Mouse (Mus musculus) limb, embryonic 14.5 days (tissue): ENCODE data around the gene Tmem203. TPM values are rescaled to one million over a fixed set of nuclear protein-coding genes. Genes with fewer than 3 reads are reported as not detected.

ENCODE experiments used
- ATAC-seq: fragments of 200-750 bp; cut with Nextera tagmentation; 2 replicates; pipeline ENCODE4 v1.8.0; 2017; ENCODE audit warnings: low read depth, moderate number of reproducible peaks, moderate TSS enrichment; ENCODE audit not compliant: low FRiP score
- DNase-seq: peaks from one replicate; pipeline ENCODE4 v3.0.0-alpha.2; 2015; ENCODE audit warnings: low spot score
- H3K27ac ChIP-seq: fragments of 300-500 bp; sonication (generic); replicated peaks from 2 replicates; pipeline ENCODE4 v1.5.1; 2014; ENCODE audit warnings: low read depth, mild to moderate bottlenecking, low read length, moderate library complexity, mixed read lengths
- H3K27me3 ChIP-seq: fragments of 300-500 bp; sonication (generic); 2 replicates; pipeline ENCODE4 v1.6.1; 2014; ENCODE audit warnings: low read length, mixed read lengths; ENCODE audit not compliant: control insufficient read depth, insufficient read depth
- H3K36me3 ChIP-seq: fragments of 300-500 bp; sonication (generic); 2 replicates; pipeline ENCODE4 v1.6.1; 2014; ENCODE audit warnings: mild to moderate bottlenecking, low read length, moderate library complexity, mixed read lengths; ENCODE audit not compliant: control insufficient read depth, insufficient read depth
- H3K4me1 ChIP-seq: fragments of 300-500 bp; sonication (generic); 2 replicates; pipeline ENCODE4 v1.6.1; 2014; ENCODE audit warnings: antibody characterized with exemption, low read length, mixed read lengths; ENCODE audit not compliant: control insufficient read depth, insufficient read depth
- H3K4me2 ChIP-seq: fragments of 300-500 bp; sonication (generic); replicated peaks from 2 replicates; pipeline ENCODE4 v1.6.1; 2014; ENCODE audit warnings: low read depth, mild to moderate bottlenecking, low read length, moderate library complexity; ENCODE audit not compliant: severe bottlenecking
- H3K4me3 ChIP-seq: fragments of 300-500 bp; sonication (generic); replicated peaks from 2 replicates; pipeline ENCODE4 v1.5.1; 2014; ENCODE audit warnings: low read length
- H3K9ac ChIP-seq: fragments of 300-500 bp; sonication (generic); 2 replicates; pipeline ENCODE4 v1.6.1; 2014; ENCODE audit warnings: mild to moderate bottlenecking, low read depth, low read length, moderate library complexity; ENCODE audit not compliant: severe bottlenecking
- H3K9me3 ChIP-seq: fragments of 300-500 bp; sonication (generic); 2 replicates; pipeline ENCODE4 v1.6.1; 2016; ENCODE audit warnings: low read length; ENCODE audit not compliant: control insufficient read depth
- POLR2A ChIP-seq: fragments of 200-500 bp; IDR thresholded peaks from 2 replicates; pipeline ENCODE4 v1.8.0; 2012; ENCODE audit warnings: inconsistent platforms, mild to moderate bottlenecking, moderate library complexity, borderline replicate concordance; ENCODE audit not compliant: insufficient read depth, insufficient read length; ENCODE audit errors: extremely low read depth
- WGBS: fragments of 180-500 bp; shearing (Covaris S2); extraction: QIAGEN DNeasy Blood & Tissue Kit; methylation state at CpG from one replicate; pipeline ENCODE4 v1.1.7; 2014; 5-methylcytosine and 5-hydroxymethylcytosine counted together
- polyA plus RNA-seq, 2 experiments: library from polyadenylated mRNA; depleted of rRNA in 1 of 2; stranded (reverse) in 1 of 2; unstranded in 1 of 2; fragments of >200 nt; fragmentation: Nextera tagmentation in 1 of 2; extraction: Ambion mirVana in 1 of 2; gene quantifications; 2 replicates each; pipeline versions ENCODE4 v1.2.1 to v1.2.3; 2012 to 2014

Tmem203 gene
- polyA plus RNA-seq, 2 experiments, result 16.3 to 29.7 TPM

- TF ChIP-seq POLR2A, result peak; percentile 99; the same call in 1 of the 2 replicates
- Histone ChIP-seq H3K27me3 (no peaks in the 10 kb centered on the region), H3K36me3 (peaks cover 9% of the 10 kb centered on the region; the same call in 1 of the 2 replicates), H3K9ac (peak within 1 kb of the TSS; percentile 76), H3K4me1 (peaks cover 12% of the 10 kb centered on the region), H3K4me2 (peak within 1 kb of the TSS; percentile 57), H3K4me3 (peak within 1 kb of the TSS; percentile 86), H3K27ac (peak within 1 kb of the TSS; percentile 91), H3K9me3 (no peaks in the 10 kb centered on the region)
- 0% methylated on average over 13 of the region's 17 CpGs for WGBS
- no peak for ATAC-seq
- no peak for DNase-seq
These were observed 30.8 kb upstream of the Tmem203 start, which contains the start of gene Tubb4b for GRCm38 (mm10) chr2:25224492-25224765. Gene Tubb4b (minus strand): TSS chr2:25224702.

GRCm38 (mm10) chr2:25224766-25225752 is 30.2 kb upstream of the Tmem203 start:
- no peaks in the 10 kb centered on the region for H3K27me3 ChIP-seq
- peak overlapping the region; percentile 91 for H3K27ac ChIP-seq
- no peaks in the 10 kb centered on the region for H3K9me3 ChIP-seq
- peak; percentile 100 for DNase-seq
- peaks cover 12% of the 10 kb centered on the region for H3K4me1 ChIP-seq
- peaks cover 9% of the 10 kb centered on the region; the same call in 1 of the 2 replicates for H3K36me3 ChIP-seq
- whole genome bisulfite sequencing, result 2% methylated on average over 35 of the region's 41 CpGs
- H3K4me3 ChIP-seq, result peak overlapping the region; percentile 86
- ATAC-seq, result peak; percentile 96
- peak overlapping the region; percentile 50 for H3K4me2 ChIP-seq
- peak overlapping the region; percentile 72 for H3K9ac ChIP-seq
- TF ChIP-seq POLR2A, result peak; percentile 78; the same call in 1 of the 2 replicates

- Histone ChIP-seq H3K4me1 (peaks cover 12% of the 10 kb centered on the region), H3K27ac (peak overlapping the region; percentile 91; the same call in 1 of the 2 replicates), H3K9me3 (no peaks in the 10 kb centered on the region), H3K9ac (no peak overlapping the region), H3K27me3 (no peaks in the 10 kb centered on the region), H3K36me3 (peaks cover 9% of the 10 kb centered on the region; the same call in 1 of the 2 replicates), H3K4me2 (peak overlapping the region; percentile 50; the same call in 1 of the 2 replicates), H3K4me3 (no peak overlapping the region)
- no peak for TF ChIP-seq POLR2A
- DNase-seq (no peak), ATAC-seq (no peak)
- 65% methylated on average over 8 of the region's 8 CpGs for WGBS
These were observed 29.3 kb upstream of the Tmem203 start for GRCm38 (mm10) chr2:25225811-25226379.

- Histone ChIP-seq H3K9me3 (no peaks in the 10 kb centered on the region), H3K4me3 (no peak overlapping the region), H3K36me3 (peaks cover 2% of the 10 kb centered on the region; the same call in 1 of the 2 replicates), H3K27ac (no peak overlapping the region), H3K27me3 (no peaks in the 10 kb centered on the region), H3K4me1 (peaks cover 12% of the 10 kb centered on the region), H3K4me2 (no peak overlapping the region), H3K9ac (no peak overlapping the region)
- no peak for TF ChIP-seq POLR2A
- DNase-seq (no peak), ATAC-seq (no peak)
- WGBS, result 65% methylated on average over 5 of the region's 5 CpGs
These were observed 28.4 kb upstream of the Tmem203 start for GRCm38 (mm10) chr2:25226864-25227263.

GRCm38 (mm10) chr2:25227406-25227805 is 27.8 kb upstream of the Tmem203 start:
- Histone ChIP-seq H3K9me3 (no peaks in the 10 kb centered on the region), H3K27ac (no peak overlapping the region), H3K4me2 (no peak overlapping the region), H3K27me3 (no peaks in the 10 kb centered on the region), H3K9ac (no peak overlapping the region), H3K4me3 (no peak overlapping the region), H3K4me1 (peaks cover 12% of the 10 kb centered on the region), H3K36me3 (no peaks in the 10 kb centered on the region)
- TF ChIP-seq POLR2A, result no peak
- DNase-seq (no peak), ATAC-seq (no peak)
- WGBS, result 87% methylated on average over 4 of the region's 4 CpGs
